Mouse (Mus musculus): Measurements from ENCODE around the gene Tnrc18. TPM values are rescaled to one million over a fixed set of nuclear protein-coding genes. Genes with fewer than 3 reads are reported as not detected.

Gene Tnrc18
- total and polyA plus RNA-seq, 3 experiments: 0.71 to 7.7 (median 5.2) TPM

DNA sequence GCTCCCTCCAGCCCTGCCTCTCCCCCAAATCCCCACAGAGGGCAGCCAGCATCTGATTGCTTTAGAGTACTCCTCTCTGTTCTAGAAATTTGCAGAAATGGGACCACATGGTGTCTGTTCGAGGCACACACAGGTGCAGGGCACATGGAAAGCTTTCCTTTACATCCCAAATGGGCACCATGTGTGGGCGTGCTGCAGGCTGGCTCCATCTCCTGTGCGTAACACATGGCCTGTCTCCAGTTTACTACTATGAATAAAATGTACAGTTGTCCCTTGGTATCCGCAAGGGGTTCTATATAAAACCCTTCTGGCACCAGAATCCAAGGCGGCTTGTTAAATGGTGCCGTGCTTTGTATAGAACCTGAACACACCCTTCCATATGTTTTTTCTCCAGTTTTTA is 120.6 kb downstream of the Tnrc18 start:
- in situ Hi-C loops (cut with MboI; ENCODE audit: low pct_ligation_motif_present, low pct_unique_long_range_greater_than_20kb, low sequenced_read_pairs): no loop called here
- Histone ChIP-seq H3K79me2 (replicated peaks; ENCODE audit: control insufficient read depth, extremely low read depth, insufficient read depth, poor library complexity, severe bottlenecking) (no peaks in the 10 kb centered on the region), H3K9ac (ENCODE audit: insufficient read depth, low read depth) (no peak overlapping the region), H3K4me2 (ENCODE audit: insufficient read depth, low read depth, poor library complexity, severe bottlenecking) (no peak overlapping the region), H3K27ac (ENCODE audit: insufficient read depth, low read depth) (no peak overlapping the region), H3K9me3 (replicated peaks; ENCODE audit: low read length) (no peaks in the 10 kb centered on the region), H3K27me3 (replicated peaks) (peaks cover 38% of the 10 kb centered on the region), H3K36me3 (replicated peaks in 1 of 2; ENCODE audit: control insufficient read depth in 1 of 2, insufficient read depth in 1 of 2, low read length in 1 of 2) (no peaks in the 10 kb centered on the region), H3K4me1 (ENCODE audit: control insufficient read depth in 1 of 2, insufficient read depth in 2 of 2) (peaks cover 0 to 3% of the 10 kb centered on the region in 2 experiments; a peak in 2 of 4 replicates), H3K4me3 (replicated peaks in 1 of 3; ENCODE audit: low read depth in 2 of 3, low read length in 2 of 3, poor library complexity in 1 of 3) (no peak overlapping the region)
- no peak for TF ChIP-seq PAX5 (IDR thresholded peaks at IDR 0.05; ENCODE audit: low read length)
- no peak for TF ChIP-seq CHD2 (IDR thresholded peaks at IDR 0.05; ENCODE audit: low read length)
- no peak for TF ChIP-seq NELFE (IDR thresholded peaks at IDR 0.05; ENCODE audit: low read depth, low read length)
- no peak for TF ChIP-seq ETS1 (conservative IDR thresholded peaks at IDR 0.05; ENCODE audit: low read depth, low read length)
- no peak for TF ChIP-seq RCOR1 (conservative IDR thresholded peaks at IDR 0.05; ENCODE audit: low read depth, low read length)
- TF ChIP-seq TCF12 (IDR thresholded peaks at IDR 0.05; ENCODE audit: low read depth, low read length): no peak
- no peak for TF ChIP-seq JUND (conservative IDR thresholded peaks at IDR 0.05; ENCODE audit: low read depth, low read length)
- no peak for TF ChIP-seq RAD21 (IDR thresholded peaks at IDR 0.05; ENCODE audit: low read depth, low read length)
- TF ChIP-seq NRF1 (IDR thresholded peaks at IDR 0.05; ENCODE audit: low read depth, low read length): no peak
- no peak for DNase-seq (ENCODE audit: extremely low read depth)
- dilution Hi-C loops (cut with MboI; ENCODE audit: extremely low pct_ligation_motif_present, extremely low pct_unique_long_range_greater_than_20kb, low sequenced_read_pairs): no loop called here

DNA sequence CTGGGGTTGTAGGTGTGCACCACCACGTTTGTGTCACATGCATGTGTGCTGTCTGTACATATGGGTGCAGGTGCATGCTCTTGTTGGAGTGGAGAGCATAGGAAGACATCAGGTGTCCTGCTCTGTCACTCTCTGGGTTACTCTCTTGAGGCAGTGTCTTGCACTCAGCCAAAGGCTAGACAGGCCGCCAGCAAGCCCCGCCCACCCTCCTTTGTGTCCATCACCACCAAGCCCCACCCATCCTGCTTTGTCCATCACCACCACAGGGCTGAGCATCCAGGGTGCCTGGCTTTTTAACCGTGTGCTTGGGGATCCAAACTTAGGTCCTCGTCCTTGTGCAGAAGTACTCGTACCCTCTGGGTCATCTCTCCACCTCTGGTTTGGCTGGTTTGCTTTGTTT is 121.2 kb downstream of the Tnrc18 start:
- H3K4me3 ChIP-seq (replicated peaks in 1 of 3; ENCODE audit: low read depth in 2 of 3, low read length in 2 of 3, poor library complexity in 1 of 3): no peak overlapping the region
- DNase-seq (ENCODE audit: extremely low read depth): no peak
- no peak for TF ChIP-seq CHD2 (IDR thresholded peaks at IDR 0.05; ENCODE audit: low read length)

DNA sequence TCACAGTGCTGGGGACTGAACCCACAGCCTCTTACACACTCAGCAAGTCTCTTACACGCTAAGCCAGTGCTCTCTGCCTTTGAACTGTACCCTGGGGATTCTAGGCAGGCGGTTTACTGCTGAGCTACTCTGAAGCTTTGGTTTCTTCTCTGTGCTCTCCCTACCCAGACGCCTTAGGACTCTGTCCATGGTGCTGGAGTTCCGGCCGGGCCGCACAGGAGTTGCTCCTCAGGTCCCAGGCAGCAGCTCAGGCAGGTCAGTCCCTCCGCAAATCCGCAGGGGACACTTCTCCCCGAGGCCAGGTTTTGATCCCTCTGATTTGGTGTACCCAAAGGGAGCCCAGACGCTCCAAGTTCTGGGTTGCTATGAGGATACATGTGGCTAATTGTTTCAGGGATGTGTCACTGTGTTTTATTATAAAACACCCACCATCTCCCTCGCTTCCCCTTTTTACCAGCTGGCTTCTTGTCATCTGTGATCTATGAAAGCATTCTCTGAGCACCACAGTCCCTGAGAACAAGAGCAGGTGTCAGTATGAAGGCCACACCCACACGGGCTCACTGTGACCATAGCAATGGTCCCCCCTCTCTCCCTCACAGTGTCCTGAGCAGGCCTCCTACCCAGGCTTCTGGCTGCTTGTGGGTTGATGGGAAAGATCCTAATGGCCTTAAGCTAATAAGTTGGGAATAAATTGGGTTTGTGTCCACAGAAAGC is 122.7 kb downstream of the Tnrc18 start:
- no peak overlapping the region for H3K4me2 ChIP-seq (ENCODE audit: insufficient read depth, low read depth, poor library complexity, severe bottlenecking)
- TF ChIP-seq JUN (IDR thresholded peaks at IDR 0.05; ENCODE audit: insufficient read depth, low read depth, low read length): no peak
- no peak for TF ChIP-seq ETS1 (conservative IDR thresholded peaks at IDR 0.05; ENCODE audit: low read depth, low read length)
- TF ChIP-seq MXI1 (IDR thresholded peaks at IDR 0.05; ENCODE audit: low read depth, low read length): no peak
- TF ChIP-seq RAD21 (IDR thresholded peaks at IDR 0.05; ENCODE audit: low read depth, low read length): no peak
- TF ChIP-seq CTCF (conservative IDR thresholded peaks at IDR 0.05 in 1 of 2, IDR thresholded peaks at IDR 0.05 in 1 of 2; ENCODE audit: low read depth in 2 of 2, low read length in 2 of 2): no peak
- no peak for TF ChIP-seq ZMIZ1 (IDR thresholded peaks at IDR 0.05; ENCODE audit: low read depth, low read length)
- TF ChIP-seq MAX (IDR thresholded peaks at IDR 0.05; ENCODE audit: low read length): no peak
- no peak for TF ChIP-seq NRF1 (IDR thresholded peaks at IDR 0.05; ENCODE audit: low read depth, low read length)
- no peak for TF ChIP-seq TCF12 (IDR thresholded peaks at IDR 0.05; ENCODE audit: low read depth, low read length)
- TF ChIP-seq RCOR1 (conservative IDR thresholded peaks at IDR 0.05; ENCODE audit: low read depth, low read length): no peak
- no peak for TF ChIP-seq BHLHE40 (IDR thresholded peaks at IDR 0.05; ENCODE audit: low read depth, low read length)
- no peak for TF ChIP-seq POLR2A (IDR thresholded peaks at IDR 0.05; ENCODE audit: low read depth, low read length)
- TF ChIP-seq KAT2A (IDR thresholded peaks at IDR 0.05; ENCODE audit: insufficient replicate concordance, low read length): no peak
- TF ChIP-seq ELF1 (IDR thresholded peaks at IDR 0.05; ENCODE audit: low read depth, low read length): no peak
- TF ChIP-seq GABPA (IDR thresholded peaks at IDR 0.05; ENCODE audit: insufficient replicate concordance, low read depth, low read length): no peak
- no peak for TF ChIP-seq CHD1 (IDR thresholded peaks at IDR 0.05; ENCODE audit: low read depth, low read length)
- TF ChIP-seq SIN3A (IDR thresholded peaks at IDR 0.05; ENCODE audit: low read length): no peak
- no peaks in the 10 kb centered on the region for H3K36me3 ChIP-seq (replicated peaks in 1 of 2; ENCODE audit: control insufficient read depth in 1 of 2, insufficient read depth in 1 of 2, low read length in 1 of 2)
- in situ Hi-C loops (cut with MboI; ENCODE audit: low pct_ligation_motif_present, low pct_unique_long_range_greater_than_20kb, low sequenced_read_pairs) (no loop called here), dilution Hi-C loops (cut with MboI; ENCODE audit: extremely low pct_ligation_motif_present, extremely low pct_unique_long_range_greater_than_20kb, low sequenced_read_pairs) (no loop called here)
- H3K9ac ChIP-seq (ENCODE audit: insufficient read depth, low read depth): no peak overlapping the region
- H3K9me3 ChIP-seq (replicated peaks; ENCODE audit: low read length): no peaks in the 10 kb centered on the region
- peak; percentile 26 for DNase-seq (ENCODE audit: extremely low read depth)
- H3K4me3 ChIP-seq (replicated peaks in 1 of 3; ENCODE audit: low read depth in 2 of 3, low read length in 2 of 3, poor library complexity in 1 of 3): no peak overlapping the region
- H3K79me2 ChIP-seq (replicated peaks; ENCODE audit: control insufficient read depth, extremely low read depth, insufficient read depth, poor library complexity, severe bottlenecking): no peaks in the 10 kb centered on the region
- H3K27ac ChIP-seq (ENCODE audit: insufficient read depth, low read depth): no peak overlapping the region
- H3K4me1 ChIP-seq (ENCODE audit: control insufficient read depth in 1 of 2, insufficient read depth in 2 of 2): peaks cover 0 to 3% of the 10 kb centered on the region in 2 experiments; a peak in 2 of 4 replicates
- H3K27me3 ChIP-seq (replicated peaks): peaks cover 32% of the 10 kb centered on the region

More for the DNA sequence above, 121.2 kb downstream of the Tnrc18 start:
- no peaks in the 10 kb centered on the region for H3K9me3 ChIP-seq (replicated peaks; ENCODE audit: low read length)
- in situ Hi-C loops (cut with MboI; ENCODE audit: low pct_ligation_motif_present, low pct_unique_long_range_greater_than_20kb, low sequenced_read_pairs): no loop called here
- H3K36me3 ChIP-seq (replicated peaks in 1 of 2; ENCODE audit: control insufficient read depth in 1 of 2, insufficient read depth in 1 of 2, low read length in 1 of 2): no peaks in the 10 kb centered on the region
- peaks cover 0 to 3% of the 10 kb centered on the region in 2 experiments; a peak in 2 of 4 replicates for H3K4me1 ChIP-seq (ENCODE audit: control insufficient read depth in 1 of 2, insufficient read depth in 2 of 2)
- dilution Hi-C loops (cut with MboI; ENCODE audit: extremely low pct_ligation_motif_present, extremely low pct_unique_long_range_greater_than_20kb, low sequenced_read_pairs): no loop called here
- H3K9ac ChIP-seq (ENCODE audit: insufficient read depth, low read depth): no peak overlapping the region
- no peak overlapping the region for H3K27ac ChIP-seq (ENCODE audit: insufficient read depth, low read depth)
- no peak overlapping the region for H3K4me2 ChIP-seq (ENCODE audit: insufficient read depth, low read depth, poor library complexity, severe bottlenecking)
- H3K79me2 ChIP-seq (replicated peaks; ENCODE audit: control insufficient read depth, extremely low read depth, insufficient read depth, poor library complexity, severe bottlenecking): no peaks in the 10 kb centered on the region
- H3K27me3 ChIP-seq (replicated peaks): peaks cover 38% of the 10 kb centered on the region

Data from CH12.LX (cell line).